Mouse (Mus musculus): Measurements from ENCODE around the gene Adarb2.
A peak's percentile ranks its signal among the peaks of the same experiment; 100 is the strongest.

Gene Adarb2

DNA sequence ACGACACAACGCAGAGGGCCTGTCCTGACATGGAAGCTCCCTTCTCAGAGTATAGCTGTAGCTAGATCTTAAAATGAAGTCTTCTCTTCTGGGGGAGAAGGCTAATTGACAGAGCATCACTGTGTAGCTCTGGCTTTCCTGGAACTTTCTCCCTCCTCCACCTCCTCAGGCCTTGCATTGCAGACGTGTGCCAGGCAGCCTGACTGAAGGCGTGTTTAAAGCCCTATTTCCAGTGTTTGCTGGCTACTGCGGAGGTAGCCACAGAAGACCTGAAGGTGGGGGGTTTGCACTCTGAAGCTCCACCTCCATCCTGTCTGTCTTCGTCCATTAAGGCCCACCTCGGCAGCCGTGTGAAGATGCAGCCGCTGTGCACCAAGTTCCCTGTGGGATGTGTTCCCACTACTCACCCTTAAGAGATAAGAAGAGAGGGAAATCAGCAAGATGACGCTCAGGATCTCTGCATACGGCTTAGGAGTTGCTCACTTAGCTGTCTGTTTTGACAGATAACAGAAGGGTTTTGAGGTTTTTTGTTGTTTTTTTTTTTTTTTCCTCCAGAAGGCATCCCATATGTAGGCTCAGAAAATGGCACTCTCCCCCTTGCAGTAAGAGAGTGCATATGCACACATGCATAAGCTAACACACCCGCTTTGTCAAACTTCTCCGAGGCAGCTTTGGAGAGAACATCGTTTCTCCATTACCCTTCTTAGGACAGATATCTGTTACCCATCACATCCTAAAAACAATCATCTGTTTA, 581.8 kb downstream of the Adarb2 start:
- ATAC-seq (ENCODE audit: low TSS enrichment), result peak; percentile 77

DNA sequence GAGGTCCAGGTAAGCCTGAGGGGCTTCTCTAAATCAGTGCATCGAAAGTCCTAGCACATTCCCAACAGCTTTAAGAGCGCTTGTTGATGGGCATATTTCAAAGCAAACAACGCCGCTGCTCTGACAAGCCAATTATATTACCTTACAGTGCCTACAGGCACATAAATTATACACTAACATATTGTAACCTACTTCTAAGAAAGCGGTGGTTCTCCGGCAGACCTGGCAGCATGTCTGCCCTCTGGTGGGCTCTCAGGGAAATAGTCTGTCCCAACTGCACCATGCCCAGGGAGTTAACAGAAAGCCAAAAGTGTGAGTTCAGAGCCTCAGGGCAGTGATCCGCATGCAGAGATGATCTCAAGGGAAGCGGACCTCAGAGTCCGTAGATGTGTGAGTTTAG, 582.5 kb downstream of the Adarb2 start:
- ATAC-seq (ENCODE audit: low TSS enrichment), result peak; percentile 83

DNA sequence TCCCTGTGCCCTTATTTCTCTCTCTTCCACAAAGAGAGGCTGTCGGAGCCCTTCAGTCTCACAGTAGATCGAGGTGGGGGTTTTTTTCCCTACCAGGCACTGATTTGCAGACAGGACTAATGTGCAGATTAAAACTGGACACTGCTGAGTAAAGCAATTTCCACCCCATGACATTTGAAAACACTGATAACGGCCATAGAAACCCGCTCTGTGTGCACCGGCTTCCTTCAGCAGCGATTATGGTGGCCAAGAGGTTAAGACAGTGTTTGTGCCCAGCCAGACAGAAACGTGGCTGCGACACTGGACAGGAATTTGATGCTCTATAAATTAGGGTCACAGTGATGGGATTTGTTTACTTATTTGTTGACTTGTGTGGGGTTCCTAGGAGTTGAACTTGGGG, 590.6 kb downstream of the Adarb2 start:
- peak; percentile 9; the same call in 1 of the 2 replicates for ATAC-seq (ENCODE audit: low TSS enrichment)

DNA sequence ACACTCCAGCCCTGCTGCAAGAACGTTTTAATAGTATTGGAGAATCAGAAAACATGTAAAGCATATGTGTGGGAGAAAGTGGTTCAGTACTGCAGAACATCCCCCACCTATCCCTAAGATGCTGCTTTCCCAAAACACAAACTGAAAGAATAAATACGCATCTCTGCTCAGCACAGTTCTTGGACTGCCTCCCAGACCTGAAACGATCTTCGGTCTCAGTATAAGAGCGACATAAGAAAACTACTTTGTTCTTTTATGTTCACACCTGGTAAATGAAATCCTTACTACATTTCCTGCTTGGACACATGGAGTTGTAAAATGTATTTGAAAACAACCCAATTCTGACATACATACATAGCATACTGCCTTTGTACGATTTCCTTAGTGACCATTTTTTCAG, 597.9 kb downstream of the Adarb2 start:
- peak; percentile 72 for ATAC-seq (ENCODE audit: low TSS enrichment)

DNA sequence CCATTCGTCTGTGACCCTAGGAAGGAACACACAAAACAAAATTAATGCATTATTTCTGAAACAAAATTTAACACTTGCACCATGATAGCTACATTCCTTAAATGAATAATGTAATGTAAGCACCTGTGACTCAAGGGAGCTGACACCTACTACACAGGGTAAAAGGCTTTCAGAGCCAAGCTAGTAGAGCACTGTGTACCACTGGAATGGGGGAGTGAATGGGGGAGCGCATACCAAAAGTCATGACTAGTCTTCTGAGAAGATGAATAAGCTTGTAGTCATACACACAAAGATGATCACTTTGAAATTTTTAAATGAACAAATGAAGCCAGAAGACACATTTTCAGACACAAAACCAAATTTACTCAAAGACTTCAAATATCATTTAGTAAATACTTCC, 603.3 kb downstream of the Adarb2 start:
- no peak for ATAC-seq (ENCODE audit: low TSS enrichment)

Measured in frontal cortex, adult (tissue).